Mouse (Mus musculus) left cerebral cortex, postnatal 36 days (tissue): ENCODE results near the gene Fgr. TPM values are rescaled to one million over a fixed set of nuclear protein-coding genes. Genes with fewer than 3 reads are reported as not detected.

Source experiments
- DNase-seq, 2 experiments: peaks; one replicate each; pipeline ENCODE4 v3.0.0; 2021 to 2022; ENCODE audit warnings: low spot score in 2 of 2, mixed read lengths in 1 of 2
- intact Hi-C: fragments of 180-260 bp; cut with DNase I; formaldehyde crosslinking; loops from one replicate; pipeline ENCODE4 v1.15.1; 2025
- total RNA-seq, 2 experiments: library from RNA; stranded (reverse); gene quantifications; 2 replicates each; pipeline ENCODE4 v1.2.3; 2021

The Fgr gene
- total RNA-seq, 2 experiments from 2014 or later, result 0.17 TPM; not detected in 1

- DNase-seq, result peak; percentile 38 to 63
These were observed 38.2 kb downstream of the Fgr start for GRCm38 (mm10) chr4:133011821-133012775.

GRCm38 (mm10) chr4:133012776-133013265 is 38.9 kb downstream of the Fgr start:
- DNase-seq, result no peak
- intact Hi-C loops, result loop anchor here (2.0 to 5.0 kb wide), 3 partner anchors 44 to 199 kb away; partner anchors contain the start of genes Cd164l2 and Gpr3

More at GRCm38 (mm10) chr4:133011821-133012775, 38.2 kb downstream of the Fgr start:
- intact Hi-C loops, result loop anchor here (2.0 to 5.0 kb wide), 3 partner anchors 45 to 200 kb away; partner anchors contain the start of genes Cd164l2 and Gpr3

- intact Hi-C loops, result loop anchor here (2.0 to 5.0 kb wide), 3 partner anchors 43 to 199 kb away; partner anchors contain the start of genes Cd164l2 and Gpr3
- peak; percentile 54 to 59 for DNase-seq
These were observed 39.5 kb downstream of the Fgr start for GRCm38 (mm10) chr4:133013266-133013891.

GRCm38 (mm10) chr4:133014088-133014487 is 40.2 kb downstream of the Fgr start:
- DNase-seq, result no peak
- intact Hi-C loops, result loop anchor here (5.0 kb wide), 2 partner anchors 113 to 198 kb away; partner anchors contain the start of genes Cd164l2 and Gpr3

GRCm38 (mm10) chr4:133014896-133015709 is 41.2 kb downstream of the Fgr start:
- no peak for DNase-seq
- intact Hi-C loops, result loop anchor here (5.0 kb wide), 2 partner anchors 112 to 197 kb away; partner anchors contain the start of genes Cd164l2 and Gpr3

GRCm38 (mm10) chr4:133015710-133016651 is 42.1 kb downstream of the Fgr start:
- intact Hi-C loops, result no loop called here
- DNase-seq, result no peak

GRCm38 (mm10) chr4:133016677-133017415 is 43.0 kb downstream of the Fgr start:
- peak in 1 of 2 experiments; percentile 57 for DNase-seq
- intact Hi-C loops, result no loop called here

GRCm38 (mm10) chr4:133017597-133018262 is 43.8 kb downstream of the Fgr start:
- DNase-seq, result no peak

GRCm38 (mm10) chr4:133018263-133018798 is 44.4 kb downstream of the Fgr start:
- intact Hi-C loops, result no loop called here
- DNase-seq, result no peak

More at GRCm38 (mm10) chr4:133017597-133018262, 43.8 kb downstream of the Fgr start:
- intact Hi-C loops, result no loop called here

GRCm38 (mm10) chr4:133020721-133021120 is 46.8 kb downstream of the Fgr start:
- DNase-seq, result no peak
- intact Hi-C loops, result no loop called here

- intact Hi-C loops, result no loop called here
- no peak for DNase-seq
These were observed 47.3 kb downstream of the Fgr start for GRCm38 (mm10) chr4:133021181-133021671.

GRCm38 (mm10) chr4:133022217-133022616 is 48.3 kb downstream of the Fgr start:
- DNase-seq, result no peak
- intact Hi-C loops, result no loop called here

GRCm38 (mm10) chr4:133022954-133023635 is 49.2 kb downstream of the Fgr start:
- DNase-seq, result no peak
- intact Hi-C loops, result no loop called here

GRCm38 (mm10) chr4:133023636-133024035 is 49.7 kb downstream of the Fgr start:
- no peak for DNase-seq
- intact Hi-C loops, result no loop called here

- intact Hi-C loops, result no loop called here
- DNase-seq, result no peak
These were observed 50.5 kb downstream of the Fgr start for GRCm38 (mm10) chr4:133024404-133024803.
